Mouse (Mus musculus) embryonic facial prominence, embryonic 12.5 days (tissue): ENCODE results near the gene Slc25a31. TPM values are rescaled to one million over a fixed set of nuclear protein-coding genes. Genes with fewer than 3 reads are reported as not detected.

Experiments
- ATAC-seq: fragments of 200-750 bp; cut with Nextera tagmentation; 2 replicates; pipeline ENCODE4 v1.8.0; 2017; ENCODE audit not compliant: insufficient number of reproducible peaks, insufficient read depth, low FRiP score, low TSS enrichment
- H3K27ac ChIP-seq: fragments of 300-500 bp; sonication (generic); 2 replicates; pipeline ENCODE4 v1.5.1; 2016; ENCODE audit warnings: mild to moderate bottlenecking
- H3K27me3 ChIP-seq: fragments of 300-500 bp; sonication (generic); 2 replicates; pipeline ENCODE4 v1.6.1; 2016; ENCODE audit warnings: mild to moderate bottlenecking, moderate library complexity
- H3K36me3 ChIP-seq: fragments of 300-500 bp; sonication (generic); 2 replicates; pipeline ENCODE4 v1.6.1; 2016; ENCODE audit warnings: mild to moderate bottlenecking
- H3K4me1 ChIP-seq: fragments of 300-500 bp; sonication (generic); 2 replicates; pipeline ENCODE4 v1.6.1; 2016
- H3K4me2 ChIP-seq: fragments of 300-500 bp; sonication (generic); replicated peaks from 2 replicates; pipeline ENCODE4 v1.6.1; 2016; ENCODE audit warnings: mild to moderate bottlenecking, moderate library complexity
- H3K4me3 ChIP-seq: fragments of 300-500 bp; sonication (generic); 2 replicates; pipeline ENCODE4 v1.5.1; 2016; ENCODE audit warnings: mild to moderate bottlenecking
- H3K9ac ChIP-seq: fragments of 300-500 bp; sonication (generic); 2 replicates; pipeline ENCODE4 v1.6.1; 2016; ENCODE audit warnings: mild to moderate bottlenecking, moderate library complexity
- H3K9me3 ChIP-seq: fragments of 300-500 bp; sonication (generic); 2 replicates; pipeline ENCODE4 v1.6.1; 2016; ENCODE audit warnings: mild to moderate bottlenecking, moderate library complexity
- WGBS: fragments of 180-500 bp; shearing (Covaris S2); methylation state at CpG from one replicate; pipeline ENCODE4 v1.1.7; 2016; 5-methylcytosine and 5-hydroxymethylcytosine counted together
- polyA plus RNA-seq: library from polyadenylated mRNA; unstranded; fragments of >200 nt; fragmentation: Nextera tagmentation; extraction: Ambion mirVana; gene quantifications from 2 replicates; pipeline ENCODE4 v1.2.1, GENCODE M21; 2016

Gene Slc25a31
- polyA plus RNA-seq, result 0.14 and 0.24 TPM in 2 replicates

GRCm38 (mm10) chr3:40708655-40709054 lies at the start of gene Slc25a31:
Gene Slc25a31, plus strand, starts transcription at chr3:40708855.
- no peak for ATAC-seq
- H3K4me3 ChIP-seq, result no peak within 1 kb of the TSS
- no peak within 1 kb of the TSS for H3K4me2 ChIP-seq
- 91% methylated on average over 30 of the region's 30 CpGs for WGBS
- no peaks in the 10 kb centered on the region for H3K9me3 ChIP-seq
- no peaks in the 10 kb centered on the region for H3K27me3 ChIP-seq
- no peaks in the 10 kb centered on the region for H3K36me3 ChIP-seq
- H3K9ac ChIP-seq, result no peak within 1 kb of the TSS
- H3K27ac ChIP-seq, result no peak within 1 kb of the TSS
- H3K4me1 ChIP-seq, result no peaks in the 10 kb centered on the region

- no peaks in the 10 kb centered on the region for H3K4me1 ChIP-seq
- no peak overlapping the region for H3K4me2 ChIP-seq
- WGBS, result 92% methylated on average over 2 of the region's 2 CpGs
- no peak overlapping the region for H3K4me3 ChIP-seq
- no peak for ATAC-seq
- peaks cover 18% of the 10 kb centered on the region for H3K36me3 ChIP-seq
- no peak overlapping the region for H3K27ac ChIP-seq
- H3K27me3 ChIP-seq, result no peaks in the 10 kb centered on the region
- no peak overlapping the region for H3K9ac ChIP-seq
- no peaks in the 10 kb centered on the region for H3K9me3 ChIP-seq
Observed at GRCm38 (mm10) chr3:40660231-40660630, 48.4 kb upstream of the Slc25a31 start.

- Histone ChIP-seq H3K4me3 (no peak overlapping the region), H3K27me3 (no peaks in the 10 kb centered on the region), H3K9me3 (no peaks in the 10 kb centered on the region), H3K4me2 (no peak overlapping the region), H3K27ac (no peak overlapping the region), H3K4me1 (no peaks in the 10 kb centered on the region), H3K36me3 (peaks cover 15% of the 10 kb centered on the region), H3K9ac (no peak overlapping the region)
- no peak for ATAC-seq
- 79% methylated on average over 4 of the region's 4 CpGs for WGBS
Observed at GRCm38 (mm10) chr3:40666109-40666508, 42.5 kb upstream of the Slc25a31 start.

GRCm38 (mm10) chr3:40666861-40667719 lies 41.6 kb upstream of the Slc25a31 start:
- Histone ChIP-seq H3K36me3 (peaks cover 15% of the 10 kb centered on the region), H3K4me1 (no peaks in the 10 kb centered on the region), H3K27me3 (no peaks in the 10 kb centered on the region), H3K4me2 (no peak overlapping the region), H3K4me3 (no peak overlapping the region), H3K9me3 (no peaks in the 10 kb centered on the region), H3K9ac (no peak overlapping the region), H3K27ac (no peak overlapping the region)
- ATAC-seq, result no peak
- 83% methylated on average over 8 of the region's 8 CpGs for WGBS

GRCm38 (mm10) chr3:40668889-40669288 lies 39.8 kb upstream of the Slc25a31 start:
- H3K27ac ChIP-seq, result no peak overlapping the region
- H3K4me3 ChIP-seq, result no peak overlapping the region
- peaks cover 11% of the 10 kb centered on the region for H3K36me3 ChIP-seq
- no peaks in the 10 kb centered on the region for H3K9me3 ChIP-seq
- no peaks in the 10 kb centered on the region for H3K4me1 ChIP-seq
- 76% methylated on average over 6 of the region's 6 CpGs for WGBS
- no peaks in the 10 kb centered on the region for H3K27me3 ChIP-seq
- no peak overlapping the region for H3K9ac ChIP-seq
- no peak overlapping the region for H3K4me2 ChIP-seq
- no peak for ATAC-seq

DNA sequence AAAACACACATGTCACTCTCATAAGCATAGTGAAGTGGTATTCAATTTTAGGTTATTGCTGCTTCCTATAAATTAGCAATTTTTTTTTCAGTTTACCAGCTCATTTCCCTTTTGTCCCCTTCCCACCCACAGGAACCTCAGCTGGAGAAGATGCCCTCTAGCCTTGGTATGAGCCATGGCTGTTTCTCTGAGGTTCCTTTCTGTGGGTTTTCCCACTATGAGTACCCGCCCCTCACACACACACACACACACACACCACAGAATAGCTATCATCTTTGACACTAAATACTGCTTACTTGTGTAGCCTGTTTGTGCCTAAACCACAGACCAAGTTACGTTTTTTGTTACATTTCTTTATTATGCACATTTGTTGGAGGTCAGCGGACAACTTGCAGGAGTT lies 39.3 kb upstream of the Slc25a31 start:
- ATAC-seq, result no peak
- 84% methylated on average over 3 of the region's 3 CpGs for WGBS
- no peaks in the 10 kb centered on the region for H3K4me1 ChIP-seq
- no peak overlapping the region for H3K4me3 ChIP-seq
- H3K4me2 ChIP-seq, result no peak overlapping the region
- no peak overlapping the region for H3K9ac ChIP-seq
- peaks cover 11% of the 10 kb centered on the region for H3K36me3 ChIP-seq
- H3K9me3 ChIP-seq, result no peaks in the 10 kb centered on the region
- H3K27ac ChIP-seq, result no peak overlapping the region
- H3K27me3 ChIP-seq, result no peaks in the 10 kb centered on the region

DNA sequence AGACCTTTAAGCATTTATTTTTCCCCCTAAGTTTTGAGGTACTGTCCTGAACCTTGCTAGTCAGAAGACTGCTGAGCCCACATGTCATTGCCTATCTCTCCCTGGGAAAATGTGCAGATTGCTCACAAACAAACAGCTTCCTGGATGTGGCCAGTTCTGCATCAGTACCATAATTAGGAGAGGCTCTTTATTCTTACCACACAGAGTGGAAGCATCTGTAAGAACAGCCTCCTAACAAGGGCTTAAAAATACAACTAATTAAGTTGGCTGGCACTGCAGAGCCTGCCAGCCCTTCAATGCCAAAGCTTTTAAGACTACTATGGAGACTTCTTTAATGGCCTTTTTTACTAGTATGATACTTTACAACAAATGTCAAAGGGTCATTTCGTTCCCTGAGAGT lies 35.1 kb upstream of the Slc25a31 start:
- Histone ChIP-seq H3K4me1 (no peaks in the 10 kb centered on the region), H3K9ac (no peak overlapping the region), H3K27ac (no peak overlapping the region), H3K4me3 (no peak overlapping the region), H3K9me3 (no peaks in the 10 kb centered on the region), H3K36me3 (0 out of 2 replicates have a peak, but pooled peaks cover 3% of the 10 kb centered on the region), H3K4me2 (no peak overlapping the region), H3K27me3 (no peaks in the 10 kb centered on the region)
- ATAC-seq, result no peak
- 61% methylated on average over 1 of the region's 1 CpGs for WGBS

GRCm38 (mm10) chr3:40674873-40675405 lies 33.7 kb upstream of the Slc25a31 start:
- Histone ChIP-seq H3K4me2 (no peak overlapping the region), H3K4me1 (no peaks in the 10 kb centered on the region), H3K27me3 (no peaks in the 10 kb centered on the region), H3K4me3 (no peak overlapping the region), H3K36me3 (0 out of 2 replicates have a peak, but pooled peaks cover 3% of the 10 kb centered on the region), H3K9me3 (no peaks in the 10 kb centered on the region), H3K9ac (no peak overlapping the region), H3K27ac (no peak overlapping the region)
- WGBS, result 31% methylated on average over 8 of the region's 8 CpGs
- no peak for ATAC-seq

DNA sequence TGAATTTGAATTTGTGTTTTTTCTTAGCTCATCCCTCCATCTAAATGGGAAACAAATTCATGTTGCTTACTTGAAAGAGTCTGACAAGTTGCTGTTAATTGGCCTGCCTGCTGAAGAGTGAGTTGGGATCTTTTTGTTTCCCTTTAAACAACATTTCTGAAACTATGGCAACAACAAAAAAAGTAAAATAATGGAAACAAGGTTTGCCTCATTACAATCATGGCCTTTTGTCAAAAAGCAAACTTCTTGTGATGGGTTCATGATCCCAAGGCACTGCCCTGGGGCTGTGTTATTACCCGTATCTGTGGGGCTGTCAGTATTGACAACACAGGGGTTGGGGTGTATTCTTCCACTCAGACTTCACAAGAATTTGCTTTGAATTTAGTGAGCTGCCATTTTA lies 29.8 kb upstream of the Slc25a31 start:
- H3K4me1 ChIP-seq, result no peaks in the 10 kb centered on the region
- WGBS, result 36% methylated on average over 1 of the region's 1 CpGs
- no peak overlapping the region for H3K4me2 ChIP-seq
- H3K27me3 ChIP-seq, result no peaks in the 10 kb centered on the region
- no peak for ATAC-seq
- H3K9ac ChIP-seq, result no peak overlapping the region
- no peak overlapping the region for H3K27ac ChIP-seq
- no peaks in the 10 kb centered on the region for H3K36me3 ChIP-seq
- no peak overlapping the region for H3K4me3 ChIP-seq
- no peaks in the 10 kb centered on the region for H3K9me3 ChIP-seq

DNA sequence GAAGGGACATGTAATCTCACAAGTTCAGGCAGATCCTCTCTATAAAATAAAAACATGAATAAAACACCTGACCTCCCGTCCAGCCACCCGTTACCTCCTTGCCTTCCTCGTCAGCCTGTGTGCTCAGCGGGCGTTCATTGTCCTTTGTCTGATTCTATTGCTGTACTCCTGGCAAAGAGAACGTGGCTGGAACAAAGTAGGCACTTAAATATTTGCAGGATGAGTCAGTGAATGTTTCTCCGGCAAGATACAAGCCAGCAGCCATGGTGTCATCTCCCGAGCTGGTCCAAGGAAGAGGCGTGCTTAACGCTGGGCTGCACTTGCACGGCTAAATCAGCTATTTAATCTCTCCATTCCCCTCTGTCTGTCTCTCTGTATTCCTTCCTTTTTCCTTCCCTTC lies 26.3 kb upstream of the Slc25a31 start:
- Histone ChIP-seq H3K4me3 (no peak overlapping the region), H3K27me3 (no peaks in the 10 kb centered on the region), H3K4me1 (peaks cover 10% of the 10 kb centered on the region), H3K36me3 (no peaks in the 10 kb centered on the region), H3K9ac (no peak overlapping the region), H3K4me2 (no peak overlapping the region), H3K9me3 (no peaks in the 10 kb centered on the region), H3K27ac (no peak overlapping the region)
- WGBS, result 68% methylated on average over 11 of the region's 11 CpGs
- ATAC-seq, result no peak

- no peak for ATAC-seq
- H3K9me3 ChIP-seq, result no peaks in the 10 kb centered on the region
- H3K9ac ChIP-seq, result no peak overlapping the region
- 89% methylated on average over 18 of the region's 18 CpGs for WGBS
- no peak overlapping the region for H3K27ac ChIP-seq
- no peaks in the 10 kb centered on the region for H3K36me3 ChIP-seq
- no peak overlapping the region for H3K4me3 ChIP-seq
- H3K4me2 ChIP-seq, result no peak overlapping the region
- no peaks in the 10 kb centered on the region for H3K27me3 ChIP-seq
- H3K4me1 ChIP-seq, result peaks cover 10% of the 10 kb centered on the region
Observed at GRCm38 (mm10) chr3:40683171-40683570, 25.5 kb upstream of the Slc25a31 start.

DNA sequence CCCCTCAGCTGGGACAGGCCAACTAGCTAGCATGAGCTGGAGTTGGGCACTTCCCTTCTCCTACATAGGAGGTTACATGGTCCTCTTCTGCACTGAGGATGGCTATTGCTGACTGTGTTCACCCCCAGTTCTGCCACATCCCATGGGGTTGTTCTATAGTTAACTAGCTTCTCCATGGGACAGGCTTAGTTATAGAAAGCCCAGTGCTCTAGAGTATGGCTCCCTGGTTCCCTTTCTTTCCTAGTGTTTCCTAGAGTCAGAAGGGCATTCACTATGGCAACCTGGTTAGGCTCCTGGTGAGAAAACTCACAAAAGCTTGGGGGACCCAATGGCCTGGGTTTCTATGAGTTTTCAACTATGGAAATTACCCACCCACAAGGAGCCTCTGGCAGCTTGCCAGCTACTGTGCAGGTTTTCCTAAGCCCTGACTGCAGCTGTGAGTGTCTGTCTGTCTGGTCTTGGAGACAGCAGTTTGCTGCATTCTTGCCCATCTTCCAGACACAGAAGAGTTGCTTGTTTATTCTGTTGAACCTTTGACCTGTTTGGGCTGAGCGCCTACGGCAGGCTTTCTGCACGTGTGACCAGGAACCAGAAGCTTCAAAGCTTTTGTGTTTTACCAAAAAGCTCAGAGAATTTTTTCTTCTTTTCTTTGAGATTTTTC lies 22.7 kb upstream of the Slc25a31 start:
- no peak overlapping the region for H3K4me2 ChIP-seq
- H3K36me3 ChIP-seq, result no peaks in the 10 kb centered on the region
- H3K9me3 ChIP-seq, result no peaks in the 10 kb centered on the region
- no peaks in the 10 kb centered on the region for H3K27me3 ChIP-seq
- no peak overlapping the region for H3K9ac ChIP-seq
- peak; percentile 52; the same call in 1 of the 2 replicates for ATAC-seq
- H3K4me1 ChIP-seq, result peaks cover 10% of the 10 kb centered on the region
- WGBS, result 7% methylated on average over 3 of the region's 3 CpGs
- no peak overlapping the region for H3K4me3 ChIP-seq
- no peak overlapping the region for H3K27ac ChIP-seq
